Mouse (Mus musculus) right cerebral cortex, adult 18-20 months (tissue): Measurements from ENCODE around the gene Wdr89.

Experiments used
- DNase-seq: peaks from one replicate; pipeline ENCODE4 v3.0.0; 2022; ENCODE audit warnings: mixed read lengths

The Wdr89 gene

DNA sequence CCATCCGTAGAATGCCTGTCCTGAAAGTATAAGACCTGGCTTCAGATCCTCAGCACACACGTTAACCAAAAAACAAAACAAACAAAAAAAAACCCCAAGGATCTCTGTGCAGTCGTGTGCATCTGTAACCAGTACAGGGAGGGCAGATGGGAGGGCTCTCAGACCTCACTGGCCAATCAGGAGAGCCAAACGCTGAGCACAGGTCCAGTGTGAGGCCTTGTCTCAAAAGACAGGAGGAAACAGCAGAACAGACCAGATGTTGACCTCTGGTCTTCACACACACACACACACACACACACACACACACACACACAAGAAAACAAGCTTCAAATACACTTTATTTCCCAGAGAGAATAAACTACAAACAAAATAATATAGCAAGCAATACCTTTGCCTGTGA is 69.8 kb downstream of the Wdr89 start:
- no peak for DNase-seq

DNA sequence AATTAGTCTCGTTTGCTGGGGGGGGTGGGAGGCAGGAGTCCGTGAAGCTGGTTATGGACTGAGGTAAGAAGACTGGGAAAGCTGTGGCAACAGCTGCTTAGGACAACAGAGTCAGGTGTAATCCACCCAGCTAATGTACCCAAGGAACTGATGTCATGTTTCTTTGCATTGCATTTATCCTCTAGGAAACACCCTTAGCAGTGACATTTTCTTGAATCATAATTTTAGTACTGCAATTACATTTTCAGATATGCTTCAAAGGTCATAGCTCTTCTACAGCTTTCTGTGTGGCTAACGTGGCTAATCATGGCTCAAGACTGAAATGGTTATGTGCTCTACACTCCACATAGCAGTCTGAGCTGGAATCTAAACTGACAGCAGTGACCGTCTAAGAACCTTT is 70.3 kb downstream of the Wdr89 start:
- DNase-seq: no peak

GRCm38 (mm10) chr12:75597707-75598106 is 71.6 kb downstream of the Wdr89 start:
- DNase-seq: no peak

GRCm38 (mm10) chr12:75596154-75597002 is 73.0 kb downstream of the Wdr89 start, which contains the start of gene Ppp2r5e:
TSS of gene Ppp2r5e (minus strand) at chr12:75596245.
- peak; percentile 99 for DNase-seq

- DNase-seq: peak; percentile 20
Observed at GRCm38 (mm10) chr12:75595291-75596153, 73.8 kb downstream of the Wdr89 start.

GRCm38 (mm10) chr12:75594404-75594803 is 74.9 kb downstream of the Wdr89 start:
- DNase-seq: no peak

DNA sequence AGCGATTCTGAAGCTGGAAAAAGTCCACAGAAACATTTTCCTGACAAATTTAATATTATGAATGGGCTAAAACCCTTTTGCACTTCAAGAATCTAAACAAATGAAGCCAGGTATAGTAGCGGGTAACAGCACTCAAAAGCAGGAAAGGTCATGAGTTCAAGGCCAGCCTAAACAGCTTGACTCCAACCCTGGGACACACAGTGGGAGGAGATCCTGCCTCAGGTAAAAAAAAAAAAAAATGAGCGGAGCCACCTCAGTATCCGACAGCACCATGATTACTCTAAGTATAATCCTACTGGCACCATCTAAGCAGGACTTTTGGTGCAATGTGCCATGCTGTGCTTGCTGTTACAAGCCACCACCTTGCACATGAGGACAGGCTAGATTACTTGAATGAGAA is 75.5 kb downstream of the Wdr89 start:
- DNase-seq: no peak

- DNase-seq: no peak
Observed at GRCm38 (mm10) chr12:75587501-75587900, 81.8 kb downstream of the Wdr89 start.

GRCm38 (mm10) chr12:75583776-75584175 is 85.6 kb downstream of the Wdr89 start:
- no peak for DNase-seq
